Mouse (Mus musculus): ENCODE measurements around the gene Ccm2l.

The Ccm2l gene

DNA sequence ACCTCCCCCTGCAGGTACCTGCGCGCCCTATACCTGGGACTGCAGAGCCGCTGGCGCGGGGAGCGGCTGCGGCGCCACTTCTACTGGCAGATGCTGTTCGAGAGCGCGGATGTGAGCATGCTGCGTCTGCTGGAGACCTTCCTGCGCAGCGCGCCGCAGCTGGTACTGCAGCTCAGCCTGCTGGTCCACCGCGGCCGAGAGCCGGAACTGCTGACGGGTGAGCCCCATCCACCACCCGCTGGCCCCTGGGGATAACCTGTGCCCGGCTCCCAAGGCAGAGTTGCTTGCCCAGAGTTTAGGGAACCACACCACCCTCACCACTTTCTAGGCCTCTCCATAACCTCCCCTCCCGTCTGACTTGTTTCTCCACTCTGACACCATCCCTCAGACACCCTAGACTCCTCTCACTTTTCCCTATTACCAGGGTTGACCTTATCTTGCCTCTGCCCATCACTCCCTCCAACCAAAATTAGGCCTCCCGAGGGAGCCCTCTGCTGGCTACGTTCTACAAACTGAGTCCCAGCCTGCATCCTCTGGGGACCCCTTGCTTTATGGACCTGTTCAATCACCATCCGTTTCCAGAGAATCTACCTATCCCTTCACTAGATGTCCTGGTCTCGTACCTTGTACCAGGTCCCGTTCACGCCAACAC lies 12.9 kb upstream of the Ccm2l start:
- no peak for DNase-seq (ENCODE audit: low spot score)

DNA sequence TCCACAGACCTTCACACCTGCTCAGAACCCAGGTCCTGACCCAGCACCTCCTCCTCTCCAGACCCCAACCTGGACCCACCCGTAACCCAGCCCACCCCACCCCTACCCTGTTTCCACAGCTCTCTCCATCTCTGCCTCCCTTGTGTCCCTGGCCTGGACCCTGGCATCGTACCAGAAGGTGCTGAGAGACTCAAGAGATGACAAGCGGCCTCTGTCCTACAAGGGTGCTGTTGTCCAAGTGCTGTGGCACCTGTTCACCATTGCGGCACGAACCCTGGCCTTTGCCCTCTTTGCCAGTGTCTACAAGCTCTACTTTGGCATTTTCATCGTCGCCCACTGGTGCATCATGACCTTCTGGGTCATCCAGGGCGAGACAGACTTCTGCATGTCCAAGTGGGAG lies 11.9 kb upstream of the Ccm2l start:
- no peak for DNase-seq (ENCODE audit: low spot score)

DNA sequence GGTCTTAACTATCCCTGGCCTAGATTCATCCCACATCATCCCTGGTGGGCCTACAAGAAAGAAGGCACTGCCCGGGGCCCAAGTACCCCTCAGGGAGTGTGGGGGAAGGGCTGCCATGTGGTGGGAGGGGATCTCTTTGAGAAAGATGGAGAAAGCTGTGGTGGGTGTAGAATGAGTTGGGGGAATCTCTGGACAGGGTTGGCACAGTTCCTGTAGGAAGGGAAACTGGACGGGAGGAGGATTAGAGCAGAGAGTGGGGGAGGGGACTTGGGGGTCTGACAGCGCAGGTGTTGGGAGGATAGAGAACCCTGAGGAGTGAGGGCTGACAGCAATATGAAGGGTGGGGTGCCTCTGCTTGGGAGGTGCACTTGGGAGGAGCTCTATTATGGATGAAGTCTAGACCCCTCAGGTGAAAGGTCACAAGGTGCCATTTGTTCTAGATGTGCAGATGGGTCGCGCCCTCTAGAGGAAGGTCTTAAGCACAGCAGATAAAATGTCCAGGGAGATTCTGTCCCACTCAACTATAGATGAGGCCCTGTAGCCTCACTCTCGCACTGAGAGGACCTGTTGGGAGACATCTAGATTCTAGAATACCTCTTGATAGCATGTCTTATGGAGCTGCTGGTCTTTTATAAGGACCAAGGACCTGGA lies 10.4 kb upstream of the Ccm2l start:
- DNase-seq (ENCODE audit: low spot score), result no peak

DNA sequence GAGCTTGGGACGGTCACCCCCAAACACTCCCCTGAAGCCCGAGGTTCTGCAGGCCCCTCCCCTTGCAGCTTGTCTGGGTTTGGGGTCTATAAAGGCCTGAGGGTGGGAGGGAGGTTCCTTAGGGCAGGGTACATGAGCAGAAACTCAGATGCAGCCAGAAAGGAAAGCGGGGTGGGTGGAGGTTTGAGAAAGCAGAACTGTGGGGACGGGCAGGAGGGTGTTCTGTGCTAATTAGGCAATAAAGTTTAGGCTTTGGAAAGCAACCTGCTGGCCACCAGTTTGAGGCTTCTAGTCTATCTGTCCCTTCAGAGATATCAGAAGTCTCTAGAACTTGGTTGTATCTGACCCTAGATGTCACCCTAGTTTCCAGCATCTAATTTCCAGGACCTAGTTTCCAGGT lies 7.4 kb upstream of the Ccm2l start:
- no peak for DNase-seq (ENCODE audit: low spot score)

DNA sequence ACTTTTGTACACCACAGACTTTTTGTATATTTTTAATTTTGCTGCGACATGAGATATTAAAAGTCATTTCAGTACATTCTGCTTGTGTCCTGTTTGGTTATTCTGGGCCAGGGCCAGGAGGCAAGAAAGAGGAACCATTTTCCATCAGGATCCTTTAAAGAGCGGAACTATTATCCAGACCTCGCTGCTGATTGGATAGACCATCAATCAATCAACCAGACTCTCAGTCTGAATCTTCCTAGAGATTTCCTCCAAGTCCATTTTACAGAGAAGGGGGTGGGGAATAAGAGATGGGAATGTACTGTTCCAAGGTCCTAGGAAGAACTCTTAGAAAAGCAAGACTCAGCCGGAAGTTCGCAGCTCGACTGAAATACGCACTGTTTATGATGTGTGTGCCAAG lies 5.5 kb upstream of the Ccm2l start:
- DNase-seq (ENCODE audit: low spot score), result no peak

DNA sequence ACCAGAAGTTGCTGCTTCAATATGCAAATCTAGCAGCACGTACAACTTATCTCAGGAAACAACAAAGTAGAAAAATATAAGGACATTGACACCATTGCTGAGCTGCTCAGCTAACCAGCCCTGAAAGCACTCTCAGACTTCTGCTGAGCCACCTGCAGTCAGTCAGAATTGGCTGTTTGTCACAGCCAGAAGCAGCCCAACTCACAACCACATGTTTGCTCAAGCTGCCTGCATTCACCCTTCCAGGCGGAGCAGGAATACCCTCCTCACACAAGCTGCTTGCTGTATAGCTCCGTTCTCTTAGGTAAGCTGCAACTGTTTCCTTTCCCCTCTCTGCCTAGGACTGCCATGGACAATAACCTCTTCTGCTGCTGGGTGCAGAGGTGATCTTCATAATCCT lies 2.4 kb upstream of the Ccm2l start:
- no peak for DNase-seq (ENCODE audit: low spot score)

DNA sequence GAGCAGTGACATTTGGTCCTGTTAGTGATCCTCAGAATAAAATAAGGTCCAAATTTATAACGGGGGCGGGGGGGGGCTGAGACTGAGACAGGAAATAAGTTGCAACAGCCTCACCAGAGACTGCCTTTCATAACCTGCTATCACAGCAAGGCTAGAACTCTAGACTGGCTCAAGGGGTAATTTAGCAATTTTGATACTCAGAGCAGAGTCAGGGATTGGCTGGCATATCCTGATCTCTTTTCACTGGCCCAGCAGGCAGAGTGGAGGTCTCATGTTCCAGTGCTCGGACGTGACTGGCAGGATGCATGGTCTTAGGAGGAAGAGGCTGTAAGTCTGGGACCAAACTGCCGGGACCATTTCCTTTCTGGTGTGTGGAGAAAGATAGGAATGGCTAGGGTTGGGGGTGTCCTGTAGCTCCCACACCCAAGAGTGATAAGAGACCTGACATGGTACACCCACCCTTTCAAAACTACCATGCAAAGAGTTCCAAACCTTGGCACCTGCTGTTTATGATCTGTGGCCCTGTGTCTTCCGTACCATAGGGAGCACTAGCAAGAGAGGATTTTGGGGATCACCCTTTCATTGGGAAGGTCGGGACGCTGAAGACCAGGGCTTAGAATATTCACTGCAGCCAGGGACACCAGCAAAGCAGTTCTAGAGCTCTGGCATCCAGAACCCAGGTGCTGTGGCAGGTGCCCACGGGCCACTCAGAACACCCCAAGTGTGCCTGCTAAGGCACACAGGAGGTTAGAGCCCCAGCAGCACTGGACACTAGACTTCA lies 1.4 kb upstream of the Ccm2l start:
- DNase-seq (ENCODE audit: low spot score), result no peak

DNA sequence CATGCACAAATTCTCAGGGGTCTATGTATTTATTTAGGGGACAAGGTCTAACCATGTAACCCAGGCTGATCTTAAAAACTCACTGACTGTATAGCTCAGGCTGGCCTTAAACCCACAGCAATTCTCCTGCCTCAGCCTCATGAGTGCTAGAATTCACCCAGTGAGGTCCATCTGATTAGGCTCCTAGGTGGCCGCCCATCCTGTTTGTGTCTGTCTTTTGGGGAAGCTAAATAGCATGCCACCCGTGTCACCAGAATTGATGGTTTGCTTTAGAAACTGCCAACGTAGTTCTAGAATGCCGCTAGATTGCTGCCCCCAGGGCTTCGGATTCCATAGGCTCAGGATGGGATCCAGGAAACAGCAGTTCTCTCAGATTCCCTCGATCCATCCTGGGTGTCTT lies 1.2 kb downstream of the Ccm2l start:
- DNase-seq (ENCODE audit: low spot score), result no peak

DNA sequence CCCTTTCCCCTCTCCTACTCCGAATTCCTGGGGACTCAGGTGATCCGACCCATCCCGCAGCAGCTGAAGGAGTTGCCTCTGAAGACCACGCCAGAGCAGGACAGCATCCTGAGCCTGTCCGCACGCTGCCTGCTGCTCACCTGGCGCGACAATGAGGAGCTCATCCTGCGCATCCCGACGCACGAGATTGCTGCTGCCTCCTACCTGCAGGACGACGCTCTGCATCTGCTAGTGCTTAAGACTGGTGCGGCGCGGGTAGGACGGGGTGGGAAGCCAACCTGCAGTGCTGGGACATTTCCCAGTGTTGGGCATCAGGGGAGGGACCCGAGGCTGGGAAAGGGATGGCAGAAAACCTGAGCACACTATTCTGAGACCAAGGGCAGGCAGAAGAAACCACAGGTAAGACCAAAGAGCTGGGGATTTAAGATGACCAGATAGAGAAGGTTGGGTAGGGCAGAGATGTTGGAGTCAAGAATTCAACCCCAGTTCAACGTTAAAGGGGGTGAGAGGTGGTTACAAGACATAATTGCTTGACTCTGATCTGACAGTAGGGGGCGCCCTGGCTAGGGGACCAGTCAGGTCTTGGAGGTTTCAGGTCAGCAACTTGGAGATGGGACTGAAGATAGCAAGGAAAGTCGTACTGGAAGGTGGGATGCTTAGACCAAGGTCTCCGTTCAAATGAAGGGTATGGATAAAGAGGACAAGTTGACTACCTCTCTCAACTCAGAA lies 5.2 kb downstream of the Ccm2l start:
- DNase-seq (ENCODE audit: low spot score), result no peak

DNA sequence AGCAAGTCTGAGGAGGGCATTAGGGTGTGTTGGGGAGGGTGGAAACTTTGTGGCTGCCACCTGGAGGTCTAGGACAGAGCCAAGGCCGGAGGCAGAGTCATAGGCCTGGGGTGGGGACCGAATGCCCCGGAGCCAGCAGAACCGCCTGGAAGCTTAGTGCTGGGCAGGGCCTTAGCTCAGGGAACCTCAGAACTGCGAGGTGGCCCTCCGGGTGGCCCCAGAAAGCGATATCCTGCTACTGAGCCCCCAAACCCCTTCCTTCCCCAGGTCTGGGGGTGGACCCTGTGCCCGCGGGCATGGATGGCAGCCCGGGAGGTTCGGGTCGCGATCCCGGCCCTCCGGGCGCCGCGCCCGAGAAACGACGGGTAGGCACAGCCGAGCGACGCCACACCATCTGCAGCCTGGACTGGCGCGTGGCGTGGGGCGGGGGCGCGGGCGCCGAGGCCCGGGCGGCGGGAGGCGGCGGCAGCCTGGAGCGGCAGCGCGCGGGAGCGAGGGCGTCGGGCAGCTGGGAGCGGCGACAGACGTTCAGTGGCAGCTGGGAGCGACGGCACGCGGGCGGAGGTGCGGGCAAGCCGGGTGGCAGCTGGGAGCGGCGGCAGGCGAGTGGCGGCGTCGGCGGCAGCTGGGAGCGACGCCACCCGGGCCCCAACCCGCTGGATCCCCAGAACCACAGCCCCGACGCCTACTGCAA lies 5.9 kb downstream of the Ccm2l start:
- no peak for DNase-seq (ENCODE audit: low spot score)

DNA sequence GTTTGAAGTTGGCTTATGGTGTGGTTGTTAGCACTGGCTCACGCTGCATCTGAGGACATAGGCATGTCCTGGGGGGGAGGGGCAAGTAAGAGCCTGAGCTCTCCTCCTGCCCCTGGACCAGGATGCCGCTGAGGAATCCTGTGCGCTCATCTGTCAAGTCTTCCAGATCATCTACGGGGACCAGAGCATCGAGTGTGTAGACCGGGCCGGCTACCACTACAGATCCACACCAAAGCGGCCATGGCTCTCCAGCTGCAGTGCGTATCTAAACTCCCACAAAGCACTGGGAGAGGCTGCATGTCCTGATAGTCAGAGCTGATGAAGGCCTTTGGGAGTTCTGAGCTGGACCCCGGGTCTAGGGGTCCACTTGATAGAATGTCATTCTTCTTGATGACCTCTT lies 8.9 kb downstream of the Ccm2l start:
- no peak for DNase-seq (ENCODE audit: low spot score)

DNA sequence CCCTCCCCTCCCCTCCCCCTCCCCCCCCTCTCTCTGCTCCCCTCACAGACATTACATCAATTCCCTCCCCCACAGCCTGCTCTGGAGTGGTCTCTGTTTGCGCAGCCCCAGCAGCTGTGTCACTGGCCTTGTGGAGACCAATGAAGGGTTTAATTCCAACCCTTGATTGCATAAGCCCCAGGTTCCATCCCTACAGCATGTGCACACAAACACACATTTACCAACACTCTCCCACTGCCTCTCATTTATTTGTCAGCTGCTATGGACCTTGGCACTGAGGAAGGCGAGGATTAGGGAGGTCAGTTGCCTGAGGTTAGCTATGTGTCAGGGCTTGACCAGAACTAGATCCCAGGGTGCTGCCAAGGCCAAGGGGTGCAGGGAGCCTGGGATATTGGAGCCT lies 10.2 kb downstream of the Ccm2l start:
- DNase-seq (ENCODE audit: low spot score), result no peak

DNA sequence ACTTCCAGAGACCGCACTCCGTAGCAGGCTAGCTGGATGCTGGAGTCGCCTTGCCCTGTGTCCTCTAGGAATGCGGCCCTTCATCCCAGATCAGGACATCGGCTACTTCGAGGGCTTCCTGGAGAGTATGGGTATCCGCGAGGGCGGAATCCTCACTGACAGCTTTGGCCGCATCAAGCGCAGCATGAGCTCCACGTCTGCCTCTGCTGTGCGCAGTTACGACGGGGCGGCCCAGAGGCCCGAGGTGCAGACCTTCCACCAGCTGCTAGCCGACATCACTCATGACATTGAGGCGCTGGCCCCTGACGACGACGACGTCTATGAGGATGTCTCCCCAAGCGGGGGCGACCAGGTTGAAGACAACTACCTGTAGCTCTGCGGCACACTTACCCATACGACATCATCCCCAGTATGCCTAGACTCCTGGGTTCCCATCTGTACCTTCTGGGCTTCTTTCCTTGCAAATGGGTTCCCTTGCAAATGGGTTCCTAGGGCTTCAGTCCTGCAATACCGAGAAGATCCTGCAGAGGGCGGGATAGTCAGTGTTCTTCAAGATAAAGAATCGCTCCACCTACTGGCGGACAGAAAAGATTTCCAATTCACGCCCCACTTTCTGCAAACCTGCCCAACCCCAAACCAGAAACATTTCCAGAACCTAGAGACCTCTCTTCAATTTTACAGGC lies 15.2 kb downstream of the Ccm2l start:
- peak; percentile 66 for DNase-seq (ENCODE audit: low spot score)

DNA sequence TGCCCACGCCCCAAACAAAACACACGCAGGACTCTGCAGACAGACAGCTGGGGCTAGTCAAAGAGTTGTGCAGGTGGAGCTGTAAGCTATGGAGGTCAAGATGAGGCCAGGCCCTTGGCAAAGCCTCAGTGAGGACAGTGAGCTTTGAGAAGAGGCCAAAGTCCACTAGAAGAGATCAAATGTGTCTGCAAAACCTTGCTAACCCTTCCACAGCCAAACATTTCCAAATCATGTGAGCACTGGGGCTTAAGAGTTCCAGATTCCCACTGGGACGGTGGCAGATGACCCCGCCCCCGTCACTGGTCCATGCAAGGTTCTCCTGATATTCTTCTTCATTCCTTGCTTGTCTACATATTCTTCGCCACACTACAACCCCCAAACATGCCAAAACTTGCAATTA lies 16.1 kb downstream of the Ccm2l start:
- no peak for DNase-seq (ENCODE audit: low spot score)

DNA sequence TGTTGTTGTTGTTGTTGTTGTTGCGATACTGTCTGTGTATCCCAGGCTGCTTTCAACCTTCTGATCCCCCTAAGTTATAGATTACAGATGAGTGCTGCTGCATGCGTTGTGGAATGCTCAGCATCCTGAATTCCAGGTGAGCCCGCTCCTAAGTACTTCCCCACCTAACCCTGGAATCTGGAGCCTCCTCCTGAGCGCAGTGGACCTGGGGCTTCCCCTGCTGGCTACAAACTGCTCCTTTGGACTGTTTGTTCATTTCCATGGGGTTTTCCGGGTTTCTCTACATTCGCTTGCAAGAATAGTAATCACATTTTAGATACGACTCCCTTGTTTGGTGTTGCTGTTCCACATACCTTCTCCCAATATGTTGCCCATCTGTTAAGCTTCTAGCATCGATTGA lies 17.5 kb downstream of the Ccm2l start:
- DNase-seq (ENCODE audit: low spot score), result no peak

DNA sequence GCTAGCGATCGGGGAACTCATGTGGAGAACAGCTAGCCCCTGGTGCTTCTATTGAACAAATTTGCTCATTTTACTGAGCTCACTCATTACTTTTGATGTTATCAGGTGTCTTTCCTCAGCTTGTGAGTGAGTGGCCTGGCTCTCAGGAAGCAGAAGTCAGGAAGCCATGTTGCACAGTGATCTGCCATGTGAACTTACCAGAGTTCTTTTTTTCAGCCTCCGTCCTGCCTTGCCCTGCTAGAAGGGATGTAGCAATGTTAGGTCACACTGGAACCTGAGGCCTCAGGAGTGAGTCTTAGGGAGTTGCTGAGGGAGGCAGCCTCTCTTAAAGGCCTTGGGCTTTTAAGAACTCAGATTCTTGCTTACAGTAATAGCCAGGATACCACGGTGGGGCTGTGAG lies 18.1 kb downstream of the Ccm2l start:
- no peak for DNase-seq (ENCODE audit: low spot score)

DNA sequence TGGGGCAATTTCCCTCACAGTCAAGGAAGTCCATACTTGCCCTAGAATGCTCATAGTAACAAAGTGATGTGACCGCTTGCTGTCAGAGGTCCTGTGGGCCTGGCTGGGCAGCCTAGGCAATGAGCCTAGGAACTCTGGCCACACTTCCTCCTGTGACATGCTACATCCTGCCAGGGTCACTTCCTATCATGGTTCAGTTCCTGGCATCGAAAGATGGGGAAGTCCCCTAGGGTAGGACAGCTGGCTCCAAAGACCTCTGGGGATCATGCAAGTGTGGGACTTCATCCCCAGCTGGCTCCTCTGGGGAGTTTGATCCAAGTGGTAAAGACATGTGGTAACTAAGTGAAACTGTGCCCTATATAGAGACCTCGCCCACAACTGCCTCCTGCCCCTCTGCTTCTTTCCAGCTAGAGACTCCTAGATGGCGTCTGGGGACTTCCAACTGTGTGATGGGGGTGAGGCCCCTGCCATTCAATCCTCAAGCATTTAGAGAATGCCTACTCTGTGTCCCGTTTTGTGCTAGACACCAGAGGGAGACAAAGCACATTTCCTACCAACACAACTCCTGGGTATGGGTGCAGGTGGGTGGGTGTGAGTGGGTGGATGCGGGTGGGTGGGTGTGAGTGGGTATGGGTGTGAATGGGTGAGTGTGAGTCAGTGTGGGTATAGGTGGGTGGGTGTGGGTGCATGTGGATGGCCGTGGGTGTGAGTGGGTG lies 18.7 kb downstream of the Ccm2l start:
- DNase-seq (ENCODE audit: low spot score), result no peak

DNA sequence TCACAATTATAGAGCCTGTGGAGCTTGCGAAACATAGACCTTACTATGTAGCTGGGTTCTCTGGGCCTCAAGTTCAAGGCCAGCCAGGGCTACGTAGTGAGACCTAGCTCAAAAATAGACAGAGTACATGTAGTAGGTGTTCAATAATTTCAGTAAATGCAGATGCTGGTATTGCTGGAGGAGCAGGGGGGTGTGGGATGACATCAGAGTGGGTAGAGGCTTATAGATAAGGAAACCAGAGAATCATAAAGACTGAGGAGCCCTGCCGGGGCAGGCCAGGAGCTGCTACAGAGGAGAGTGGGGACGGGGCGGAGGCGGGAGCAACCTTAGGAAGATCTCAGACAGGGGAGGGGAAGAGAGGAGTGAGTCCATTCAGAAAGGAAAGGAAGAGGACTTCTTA lies 19.8 kb downstream of the Ccm2l start:
- DNase-seq (ENCODE audit: low spot score), result no peak

DNA sequence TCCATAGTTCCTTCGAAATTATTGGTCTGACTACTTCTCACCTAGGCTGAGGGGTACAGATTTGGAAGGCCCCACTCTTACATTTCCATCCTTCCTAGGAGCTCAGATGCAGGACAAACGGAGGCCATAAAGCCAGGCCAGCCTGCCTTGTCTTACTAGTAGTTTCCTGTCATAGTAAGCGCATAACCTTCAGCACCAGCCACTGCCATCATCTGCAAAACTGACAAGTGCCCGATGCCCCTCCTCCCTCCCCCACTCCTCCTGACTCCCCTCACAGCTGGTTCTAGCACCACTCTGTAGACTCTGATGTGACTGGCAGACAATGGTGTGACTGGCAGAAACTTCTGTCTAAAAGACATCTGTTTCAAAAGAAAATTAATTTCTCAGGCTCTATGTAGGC lies 20.4 kb downstream of the Ccm2l start:
- DNase-seq (ENCODE audit: low spot score), result no peak

DNA sequence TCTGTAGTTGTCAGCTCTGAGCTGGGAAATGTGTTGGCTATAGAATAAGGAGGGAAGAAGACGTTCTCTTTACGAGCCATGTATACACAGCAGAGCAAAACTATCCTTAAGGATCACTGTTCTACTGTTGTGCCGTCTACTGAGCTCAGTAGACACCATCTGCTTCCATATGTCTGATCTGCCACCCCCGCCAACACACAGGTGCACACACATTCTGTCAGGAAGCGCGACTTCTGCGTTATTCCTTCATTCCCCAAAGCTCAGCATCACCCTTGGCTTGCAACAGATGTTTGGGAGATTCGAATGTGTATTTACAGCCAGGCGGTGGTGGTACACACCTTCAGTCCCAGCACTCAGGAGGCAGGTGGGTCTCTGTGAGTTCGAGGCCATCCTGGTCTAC lies 21.3 kb downstream of the Ccm2l start:
- no peak for DNase-seq (ENCODE audit: low spot score)

DNA sequence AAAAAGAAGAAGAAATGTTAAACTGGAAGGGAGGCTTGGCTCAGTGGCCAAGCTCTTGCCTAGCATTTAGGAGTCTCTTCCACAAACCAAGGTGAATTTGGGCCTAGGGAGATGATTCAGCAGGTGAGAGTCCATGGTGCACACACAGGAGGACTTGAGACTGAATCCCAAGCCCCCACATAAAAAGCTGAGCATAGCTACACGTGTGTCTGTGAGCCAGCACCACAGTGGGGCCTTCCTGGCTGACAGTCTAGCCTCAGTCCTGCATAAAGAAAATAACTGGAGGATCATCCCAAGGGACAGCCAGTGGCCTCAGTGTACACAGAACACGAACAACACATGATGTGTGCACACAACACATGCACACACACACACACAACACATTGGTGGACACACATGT lies 23.6 kb downstream of the Ccm2l start:
- no peak for DNase-seq (ENCODE audit: low spot score)

Data from yolk sac, embryonic 10.5 days (tissue).